Mouse (Mus musculus): ENCODE data around the gene Ucp2.
"Not testable (repeated sequence)": the region's sequence is repeated elsewhere in the genome, so short reads cannot be mapped to it uniquely, and the experiment has no call there.

The Ucp2 gene

GRCm38 (mm10) chr7:100479823-100480164 is 13.3 kb upstream of the Ucp2 start:
- DNase-seq (ENCODE audit: low read depth, low spot score): no peak

GRCm38 (mm10) chr7:100480175-100480574 is 13.0 kb upstream of the Ucp2 start:
- no peak for DNase-seq (ENCODE audit: low read depth, low spot score)

DNA sequence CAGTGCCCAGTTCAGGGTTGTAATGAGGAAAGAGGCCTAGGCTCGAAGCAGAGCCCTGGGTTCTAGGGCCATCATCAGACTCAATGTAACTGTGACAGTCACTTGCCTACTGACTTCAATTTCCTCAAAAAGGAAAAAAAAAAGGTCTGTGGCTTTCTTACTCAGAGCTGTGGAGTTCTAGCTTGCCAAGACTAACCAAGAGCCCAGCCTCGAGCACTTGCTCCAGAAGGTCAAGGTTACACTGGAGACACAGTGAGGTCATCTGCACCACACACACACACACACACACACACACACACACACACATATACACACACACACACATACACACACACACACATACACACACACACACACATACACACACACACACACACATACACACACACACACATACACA is 11.1 kb upstream of the Ucp2 start:
- not testable (repeated sequence) for DNase-seq (ENCODE audit: low read depth, low spot score)

DNA sequence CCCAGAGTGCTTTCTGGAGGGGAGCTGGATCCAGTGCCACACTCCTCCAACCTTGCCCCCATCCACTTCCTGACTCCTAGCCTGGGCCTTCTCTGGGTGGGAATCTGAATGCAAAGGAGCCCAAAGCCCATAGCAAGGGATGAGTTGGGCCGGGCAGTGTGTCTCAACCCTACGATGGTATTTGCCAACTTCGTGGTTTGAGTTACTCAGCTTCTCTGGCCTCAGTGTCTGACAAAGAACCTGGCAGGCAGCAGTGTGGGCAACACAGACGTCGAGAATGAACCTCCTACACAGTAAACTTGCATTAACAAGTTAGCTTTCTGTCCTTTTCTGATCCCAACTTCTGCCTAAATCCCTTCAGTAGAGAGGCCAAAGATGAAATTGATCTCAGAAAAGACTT is 8.6 kb upstream of the Ucp2 start:
- DNase-seq (ENCODE audit: low read depth, low spot score): no peak

DNA sequence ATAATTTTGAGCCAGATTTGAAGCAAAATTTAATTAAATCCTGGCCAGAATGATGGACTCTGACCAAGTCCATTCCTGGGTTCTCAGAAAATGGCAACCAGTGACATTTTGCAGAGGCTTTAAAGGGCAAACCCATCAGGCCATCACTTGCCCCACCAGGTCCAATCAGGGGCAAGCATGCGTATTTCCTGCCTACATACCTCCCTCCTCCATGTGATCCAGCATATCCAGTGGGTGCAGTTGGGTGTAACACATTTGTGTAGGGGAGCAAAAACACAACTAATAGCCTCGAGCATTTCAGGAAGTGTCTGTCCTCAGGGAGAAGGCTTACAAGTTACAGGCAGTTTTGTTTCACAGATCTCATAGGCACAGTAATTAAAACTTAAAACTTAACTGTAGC is 5.8 kb upstream of the Ucp2 start:
- no peak for DNase-seq (ENCODE audit: low read depth, low spot score)

DNA sequence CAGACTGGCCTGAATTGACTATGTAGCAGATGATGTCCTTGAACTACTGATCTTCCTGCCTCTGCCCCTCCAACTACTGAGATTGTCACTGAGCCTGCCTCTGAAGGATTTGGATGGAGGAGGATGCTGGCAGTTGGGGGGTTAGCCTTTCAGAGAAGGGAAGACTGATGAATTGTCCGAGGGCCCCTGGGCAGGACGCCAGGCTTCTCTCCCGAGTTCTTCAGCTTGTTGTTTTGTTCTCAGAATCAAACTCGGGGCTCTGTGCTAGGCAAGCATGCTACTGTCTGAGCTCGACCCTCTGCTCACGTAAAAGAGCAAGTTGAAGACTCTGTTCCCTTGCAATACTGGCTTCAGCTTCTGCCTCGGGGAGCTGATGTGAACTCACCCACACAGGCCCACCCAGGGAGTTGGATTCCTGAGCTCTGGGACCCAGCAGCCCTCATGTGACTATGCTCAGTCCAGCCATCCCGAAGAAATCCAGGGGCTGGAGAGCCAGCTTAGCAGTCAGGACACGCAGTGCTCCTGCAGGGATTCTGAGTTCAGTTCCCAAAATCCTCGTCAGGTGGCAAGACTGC is 4.6 kb upstream of the Ucp2 start:
- DNase-seq (ENCODE audit: low read depth, low spot score): no peak

DNA sequence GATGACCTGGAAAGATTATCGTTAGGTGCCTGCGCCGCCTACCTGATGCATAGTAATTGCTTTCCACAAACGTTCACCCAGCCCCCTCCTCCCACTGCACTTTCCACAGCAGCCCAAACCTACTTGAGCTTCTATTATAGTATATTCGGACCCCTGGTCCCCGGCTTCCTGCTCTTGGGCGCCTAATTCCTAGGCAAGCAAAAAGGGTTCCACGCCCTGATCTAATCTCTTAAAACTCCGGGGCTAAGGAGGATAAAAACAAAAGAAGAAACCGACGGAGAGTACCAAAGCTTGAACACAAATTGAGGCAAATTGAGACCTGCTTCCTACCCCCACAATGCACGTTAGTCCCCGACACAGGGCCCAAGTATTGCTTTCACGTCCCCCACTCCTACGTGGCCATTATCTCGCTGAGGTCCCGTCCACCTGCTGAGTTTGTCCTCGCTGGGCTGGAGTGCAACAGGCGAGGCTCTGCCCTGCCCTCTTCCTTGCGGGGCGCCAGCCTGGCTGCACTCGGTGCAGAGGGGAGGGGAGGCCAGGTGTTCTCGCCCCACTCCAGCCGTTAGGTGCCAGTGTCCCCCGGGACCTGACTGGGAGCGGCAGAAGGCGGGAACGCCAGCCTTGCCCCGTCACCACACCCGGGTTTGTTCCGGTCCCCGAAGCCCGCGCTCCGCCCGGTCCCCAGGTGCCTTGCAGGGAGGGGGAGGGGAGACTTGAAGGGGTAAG is 583 bp upstream of the Ucp2 start:
- no peak for DNase-seq (ENCODE audit: low read depth, low spot score)

GRCm38 (mm10) chr7:100493484-100494414 is 612 bp downstream of the Ucp2 start:
- DNase-seq (ENCODE audit: low read depth, low spot score): peak; percentile 63

DNA sequence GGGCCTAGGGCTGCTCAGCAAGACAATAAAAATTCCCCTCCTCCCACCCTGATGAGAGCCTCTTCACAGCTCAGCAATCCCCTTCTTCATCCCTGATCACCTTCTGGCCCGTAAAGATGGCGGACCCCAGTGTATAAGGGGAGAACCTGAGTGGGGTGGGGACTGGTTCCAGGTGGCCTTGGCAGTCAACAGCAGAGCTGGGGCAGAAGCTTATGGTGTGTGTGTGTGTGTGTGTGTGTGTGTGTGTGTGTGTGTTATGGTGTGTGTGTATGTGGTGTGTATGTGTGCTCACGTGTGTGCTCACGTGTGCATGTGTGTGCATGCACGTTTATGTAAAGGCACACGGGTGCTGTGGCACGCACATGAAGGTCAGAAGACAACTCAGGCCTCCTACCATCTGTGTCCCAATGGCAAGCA is 1.3 kb downstream of the Ucp2 start:
- no peak for DNase-seq (ENCODE audit: low read depth, low spot score)

DNA sequence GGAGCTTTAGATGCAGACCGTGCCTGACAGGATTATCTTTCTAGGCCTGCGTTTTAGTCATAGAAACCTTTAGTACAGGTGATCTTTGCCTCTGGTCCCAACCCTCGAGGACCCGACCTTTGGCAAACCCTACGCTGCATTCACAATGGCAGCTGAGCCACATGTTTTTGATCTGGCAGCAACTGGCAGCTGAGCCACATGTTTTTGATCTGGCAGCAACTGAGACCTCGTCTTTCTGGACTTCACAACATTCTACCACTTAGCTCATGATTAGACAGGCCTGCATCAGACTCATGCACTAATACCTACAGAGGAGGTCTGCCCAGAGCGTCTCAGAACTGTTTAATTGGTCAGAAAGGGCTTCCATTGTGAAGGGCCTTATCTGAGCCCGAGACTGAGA is 1.9 kb downstream of the Ucp2 start:
- no peak for DNase-seq (ENCODE audit: low read depth, low spot score)

GRCm38 (mm10) chr7:100495581-100496251 is 2.6 kb downstream of the Ucp2 start:
- peak; percentile 53 for DNase-seq (ENCODE audit: low read depth, low spot score)

- DNase-seq (ENCODE audit: low read depth, low spot score): no peak
These were observed 3.2 kb downstream of the Ucp2 start for GRCm38 (mm10) chr7:100496371-100496770.

DNA sequence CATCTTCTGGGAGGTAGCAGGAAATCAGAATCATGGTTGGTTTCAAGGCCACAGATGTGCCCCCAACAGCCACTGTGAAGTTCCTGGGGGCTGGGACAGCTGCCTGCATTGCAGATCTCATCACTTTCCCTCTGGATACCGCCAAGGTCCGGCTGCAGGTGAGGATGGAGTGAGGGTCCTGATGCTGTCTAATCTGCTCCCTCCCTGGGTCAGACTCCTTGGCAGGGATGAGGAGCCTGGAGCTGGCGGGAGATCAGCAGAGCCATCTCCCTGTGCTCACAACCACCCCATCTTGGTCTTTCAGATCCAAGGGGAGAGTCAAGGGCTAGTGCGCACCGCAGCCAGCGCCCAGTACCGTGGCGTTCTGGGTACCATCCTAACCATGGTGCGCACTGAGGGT is 3.7 kb downstream of the Ucp2 start:
- DNase-seq (ENCODE audit: low read depth, low spot score): no peak

DNA sequence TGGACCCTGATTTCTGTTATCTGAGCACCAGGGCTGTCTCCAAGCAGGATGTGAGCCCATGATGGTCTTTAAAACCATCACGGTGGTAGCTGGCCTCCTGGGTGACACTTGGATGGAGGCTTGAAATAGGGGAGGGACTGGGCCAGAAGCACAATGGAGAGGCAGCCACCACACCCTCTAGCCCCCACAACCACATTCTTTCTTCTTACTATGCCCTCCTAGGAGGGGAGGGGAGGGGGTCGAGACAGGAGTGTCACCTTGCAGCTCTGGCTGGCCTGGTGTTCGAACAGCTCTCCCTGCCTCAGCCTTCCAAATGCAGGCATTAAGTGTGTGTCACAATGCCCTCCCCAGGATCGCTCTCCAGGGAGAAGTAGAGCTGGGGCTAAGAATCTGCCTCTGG is 4.3 kb downstream of the Ucp2 start:
- no peak for DNase-seq (ENCODE audit: low read depth, low spot score)

- no peak for DNase-seq (ENCODE audit: low read depth, low spot score)
These were observed 4.8 kb downstream of the Ucp2 start for GRCm38 (mm10) chr7:100497982-100498381.

DNA sequence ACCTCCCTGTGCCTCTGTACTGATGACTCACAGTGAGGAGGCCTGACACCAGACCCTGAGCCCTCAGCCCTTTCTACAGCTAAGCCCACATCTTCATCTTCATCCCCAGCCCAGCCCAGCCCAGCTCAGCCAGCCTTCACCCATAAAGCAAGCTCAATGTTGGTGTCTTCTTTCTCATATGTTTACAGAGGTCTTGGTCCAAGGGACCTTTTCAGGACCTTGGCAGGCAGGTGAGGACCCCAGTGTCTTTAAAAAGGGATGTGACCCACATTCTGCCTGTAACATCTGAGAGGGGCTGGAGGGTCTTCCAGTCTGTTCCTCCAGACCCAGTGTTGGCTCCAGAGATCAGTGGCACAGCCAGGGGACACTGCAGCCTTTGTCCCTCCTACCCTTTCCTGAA is 6.3 kb downstream of the Ucp2 start:
- no peak for DNase-seq (ENCODE audit: low read depth, low spot score)

- DNase-seq (ENCODE audit: low read depth, low spot score): no peak
These were observed 7.3 kb downstream of the Ucp2 start for GRCm38 (mm10) chr7:100500276-100500977.

DNA sequence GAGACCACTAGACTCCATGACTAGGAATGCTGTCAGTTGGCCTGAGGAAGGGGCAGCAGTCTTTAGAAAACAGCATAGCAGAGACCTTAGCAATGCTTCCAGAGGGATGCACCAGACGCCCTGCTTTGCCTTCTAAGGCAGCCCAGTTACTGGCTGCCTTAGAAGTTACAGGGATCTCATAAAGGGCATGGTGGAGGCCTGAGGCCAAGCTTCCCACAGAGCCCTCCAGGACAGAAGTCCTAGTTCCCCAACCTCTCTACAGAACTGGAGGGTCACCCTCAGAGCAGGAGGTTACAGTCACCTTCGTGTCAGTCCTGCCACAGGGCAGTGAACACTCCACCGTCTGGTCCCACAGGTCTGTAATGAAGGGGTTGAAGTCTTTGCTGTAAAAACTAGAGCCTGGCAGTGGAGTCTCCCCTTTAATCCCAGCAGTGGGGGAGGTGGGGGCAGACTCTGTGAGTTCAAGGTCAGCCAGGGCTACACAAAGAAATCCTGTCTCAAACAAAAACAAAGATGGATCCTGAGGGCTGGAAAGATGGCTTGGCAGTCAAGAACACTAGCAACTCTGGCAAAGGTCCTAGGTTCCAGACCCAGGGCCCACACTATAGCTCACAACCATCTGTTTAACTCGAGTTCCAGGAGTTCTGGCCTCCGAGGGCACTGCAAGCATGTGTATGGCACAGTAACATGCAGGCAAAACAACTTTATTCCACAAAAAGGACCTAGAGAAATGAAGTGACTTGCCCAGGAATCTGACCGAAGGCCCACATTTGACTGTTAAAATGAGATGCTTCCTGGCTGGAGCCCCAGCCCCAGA is 8.1 kb downstream of the Ucp2 start:
- no peak for DNase-seq (ENCODE audit: low read depth, low spot score)

DNA sequence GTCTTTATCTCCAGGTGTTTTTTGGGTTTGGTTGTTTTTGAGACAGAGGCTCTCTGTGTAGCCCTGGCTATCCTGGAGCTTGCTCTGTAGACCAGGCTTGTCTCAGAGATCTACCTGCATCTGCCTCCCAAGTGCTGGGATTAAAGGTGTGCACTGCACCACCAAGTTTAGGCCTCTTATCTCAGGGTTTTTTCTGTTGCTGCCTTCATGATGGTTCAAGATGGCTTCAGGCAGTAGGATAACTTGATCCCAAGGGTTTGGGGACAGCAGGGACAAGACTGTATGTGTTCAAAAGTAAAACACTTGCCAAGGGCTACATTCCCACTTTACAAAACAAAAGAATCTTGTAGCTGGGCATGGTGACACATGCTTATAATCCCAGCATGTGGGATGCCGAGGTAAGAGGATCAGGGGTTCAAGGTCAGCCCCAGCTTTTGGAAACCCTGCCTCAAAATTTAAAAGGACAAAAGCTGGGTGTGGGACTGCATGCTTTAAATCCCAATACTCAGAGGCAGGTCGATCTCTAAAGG is 8.8 kb downstream of the Ucp2 start:
- no peak for DNase-seq (ENCODE audit: low read depth, low spot score)

DNA sequence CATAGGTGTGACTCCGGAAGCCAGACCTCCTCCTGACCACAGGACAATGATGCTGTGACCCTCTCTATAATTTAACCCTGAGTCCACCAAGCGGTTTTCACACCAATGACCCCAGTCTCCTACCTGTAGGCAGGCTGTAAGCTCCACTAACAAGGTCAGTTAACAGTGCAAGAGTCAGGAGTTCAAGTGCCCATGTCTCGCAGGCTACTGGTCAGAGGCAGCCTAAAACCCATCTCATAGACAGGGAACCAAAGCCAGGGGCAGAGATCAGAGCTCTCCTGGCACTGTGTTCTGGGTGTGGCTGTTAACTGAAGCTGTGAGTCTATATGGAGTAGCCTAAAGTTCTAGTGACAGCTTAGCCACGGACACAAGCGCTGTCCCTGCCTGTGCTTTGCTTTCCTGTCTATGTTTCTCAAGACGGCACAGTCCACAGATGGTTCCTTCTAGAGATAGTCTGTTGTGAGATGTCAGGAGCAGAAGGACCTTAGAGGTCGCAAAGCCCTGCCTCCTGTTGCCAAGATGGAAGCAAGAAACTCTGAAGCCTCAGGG is 9.3 kb downstream of the Ucp2 start:
- DNase-seq (ENCODE audit: low read depth, low spot score): no peak
